Mouse (Mus musculus): ENCODE results near the gene Crybg2. TPM values are rescaled to one million over a fixed set of nuclear protein-coding genes. Genes with fewer than 3 reads are reported as not detected.
A peak's percentile ranks its signal among the peaks of the same experiment; 100 is the strongest.

Crybg2 gene
- total and polyA plus RNA-seq, 3 experiments: 0.46 to 0.60 TPM; not detected in 1

DNA sequence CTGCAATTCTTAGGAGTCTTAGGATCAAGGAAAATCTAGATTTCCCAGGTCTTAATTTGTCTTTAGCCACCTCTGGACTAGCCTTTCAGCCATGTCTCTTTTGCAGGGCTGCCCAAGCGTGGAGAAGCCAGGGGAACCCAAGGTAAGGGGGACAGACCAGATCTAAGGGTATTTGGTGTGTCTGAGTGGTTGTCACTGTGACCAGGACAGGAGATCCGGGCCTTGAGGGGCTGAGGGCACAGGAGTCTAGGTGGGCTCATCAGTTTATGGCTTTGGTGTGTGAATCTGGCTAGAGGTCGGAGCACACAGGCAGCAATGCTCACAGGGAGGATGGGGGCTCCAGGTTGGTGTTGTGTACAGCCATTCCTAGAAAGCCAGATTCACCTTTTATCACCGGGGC lies 20.1 kb downstream of the Crybg2 start:
- Histone ChIP-seq H3K9me3 (replicated peaks) (no peaks in the 10 kb centered on the region; the same call in 1 of the 2 replicates), H3K27me3 (ENCODE audit: insufficient read depth, low read length) (peaks cover 34% of the 10 kb centered on the region), H3K4me1 (ENCODE audit: insufficient read depth, low read depth, low read length) (peaks cover 25% of the 10 kb centered on the region), H3K4me3 (ENCODE audit: low read depth, low read length) (no peak overlapping the region), H3K36me3 (replicated peaks) (no peaks in the 10 kb centered on the region)
- DNase-seq (ENCODE audit: low spot score) (no peak), ATAC-seq (ENCODE audit: extremely low read depth, insufficient number of reproducible peaks, low FRiP score, poor library complexity, severe bottlenecking) (no peak)
- TF ChIP-seq GATA1 (IDR thresholded peaks at IDR 0.05; ENCODE audit: borderline replicate concordance, low read length): no peak
- TF ChIP-seq CTCF (IDR thresholded peaks at IDR 0.05; ENCODE audit: low read depth, low read length): no peak
- no peak for TF ChIP-seq POLR2AphosphoS5 (IDR thresholded peaks at IDR 0.05; ENCODE audit: insufficient replicate concordance, low read depth, low read length)
- no peak for TF ChIP-seq GATA2 (IDR thresholded peaks at IDR 0.05; ENCODE audit: borderline replicate concordance, low read depth, low read length)
- TF ChIP-seq TAL1 (conservative IDR thresholded peaks at IDR 0.05; ENCODE audit: low read depth, low read length): no peak

DNA sequence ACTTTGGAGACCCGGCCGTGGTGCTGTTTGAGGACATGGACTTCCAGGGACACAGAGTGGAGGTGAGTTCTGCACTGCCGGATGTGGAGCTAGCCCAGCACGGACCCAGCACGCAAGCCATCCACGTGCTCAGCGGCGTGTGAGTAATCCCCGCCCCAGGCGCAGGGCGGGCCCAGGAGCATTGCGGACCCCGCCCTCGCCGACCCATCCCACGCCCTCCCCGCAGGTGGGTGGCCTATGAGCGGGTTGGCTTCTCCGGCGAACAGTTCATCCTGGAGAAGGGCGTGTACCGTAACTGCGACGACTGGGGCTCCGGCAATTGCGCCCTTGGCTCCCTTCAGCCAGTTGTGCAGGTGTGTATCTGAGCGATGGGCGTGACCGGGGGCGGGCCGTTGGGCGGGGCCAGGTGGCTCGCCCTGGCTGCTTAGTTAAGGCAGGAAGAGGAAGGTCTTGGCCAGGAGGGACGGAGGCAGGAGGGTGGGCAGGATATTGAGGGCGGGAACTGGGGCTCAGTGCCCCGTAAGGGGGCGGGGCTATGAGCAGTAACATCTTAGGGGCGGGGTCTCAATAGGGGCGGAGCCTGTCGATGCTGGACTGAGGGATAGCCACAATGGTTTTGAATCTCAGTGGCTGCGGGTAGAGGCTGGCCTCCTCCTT lies 21.2 kb downstream of the Crybg2 start:
- peaks cover 25% of the 10 kb centered on the region for H3K4me1 ChIP-seq (ENCODE audit: insufficient read depth, low read depth, low read length)
- ATAC-seq (ENCODE audit: extremely low read depth, insufficient number of reproducible peaks, low FRiP score, poor library complexity, severe bottlenecking): peak; percentile 40
- peak overlapping the region; percentile 71 for H3K4me3 ChIP-seq (ENCODE audit: low read depth, low read length)
- H3K27me3 ChIP-seq (ENCODE audit: insufficient read depth, low read length): peaks cover 34% of the 10 kb centered on the region
- TF ChIP-seq POLR2AphosphoS5 (IDR thresholded peaks at IDR 0.05; ENCODE audit: insufficient replicate concordance, low read depth, low read length) (no peak), CTCF (IDR thresholded peaks at IDR 0.05; ENCODE audit: low read depth, low read length) (no peak), GATA2 (IDR thresholded peaks at IDR 0.05; ENCODE audit: borderline replicate concordance, low read depth, low read length) (no peak), GATA1 (IDR thresholded peaks at IDR 0.05; ENCODE audit: borderline replicate concordance, low read length) (no peak)
- DNase-seq (ENCODE audit: low spot score): peak; percentile 57
- no peaks in the 10 kb centered on the region for H3K36me3 ChIP-seq (replicated peaks)
- H3K9me3 ChIP-seq (replicated peaks): no peaks in the 10 kb centered on the region; the same call in 1 of the 2 replicates

DNA sequence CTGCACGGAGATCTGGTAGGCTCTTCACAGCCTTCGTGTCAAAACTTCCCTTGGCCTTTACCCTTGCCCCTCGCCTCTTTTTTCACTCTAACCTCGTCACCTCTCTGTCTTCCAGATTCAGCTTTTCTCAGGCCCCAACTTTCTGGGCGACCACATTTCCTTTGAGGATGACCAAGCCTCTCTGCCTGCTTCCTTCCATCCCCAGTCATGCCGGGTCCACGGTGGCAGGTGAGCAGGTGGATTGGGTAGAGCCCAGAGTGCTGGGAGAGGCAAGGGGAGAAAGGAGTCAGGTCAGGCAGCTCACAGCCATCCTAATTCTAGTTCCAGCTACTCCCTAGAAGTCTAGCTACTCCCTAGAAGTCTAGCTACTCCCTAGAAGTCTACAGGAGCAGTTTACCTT lies 21.8 kb downstream of the Crybg2 start:
- no peak for TF ChIP-seq TAL1 (conservative IDR thresholded peaks at IDR 0.05; ENCODE audit: low read depth, low read length)
- no peak for TF ChIP-seq CTCF (IDR thresholded peaks at IDR 0.05; ENCODE audit: low read depth, low read length)
- TF ChIP-seq GATA1 (IDR thresholded peaks at IDR 0.05; ENCODE audit: borderline replicate concordance, low read length): no peak
- no peak for TF ChIP-seq POLR2AphosphoS5 (IDR thresholded peaks at IDR 0.05; ENCODE audit: insufficient replicate concordance, low read depth, low read length)
- no peak for TF ChIP-seq GATA2 (IDR thresholded peaks at IDR 0.05; ENCODE audit: borderline replicate concordance, low read depth, low read length)
- no peaks in the 10 kb centered on the region; the same call in 1 of the 2 replicates for H3K9me3 ChIP-seq (replicated peaks)
- H3K4me3 ChIP-seq (ENCODE audit: low read depth, low read length): peak overlapping the region; percentile 71; the same call in 1 of the 2 replicates
- H3K27me3 ChIP-seq (ENCODE audit: insufficient read depth, low read length): peaks cover 33% of the 10 kb centered on the region
- H3K4me1 ChIP-seq (ENCODE audit: insufficient read depth, low read depth, low read length): peaks cover 29% of the 10 kb centered on the region
- no peaks in the 10 kb centered on the region for H3K36me3 ChIP-seq (replicated peaks)
- DNase-seq (ENCODE audit: low spot score) (no peak), ATAC-seq (ENCODE audit: extremely low read depth, insufficient number of reproducible peaks, low FRiP score, poor library complexity, severe bottlenecking) (no peak)

DNA sequence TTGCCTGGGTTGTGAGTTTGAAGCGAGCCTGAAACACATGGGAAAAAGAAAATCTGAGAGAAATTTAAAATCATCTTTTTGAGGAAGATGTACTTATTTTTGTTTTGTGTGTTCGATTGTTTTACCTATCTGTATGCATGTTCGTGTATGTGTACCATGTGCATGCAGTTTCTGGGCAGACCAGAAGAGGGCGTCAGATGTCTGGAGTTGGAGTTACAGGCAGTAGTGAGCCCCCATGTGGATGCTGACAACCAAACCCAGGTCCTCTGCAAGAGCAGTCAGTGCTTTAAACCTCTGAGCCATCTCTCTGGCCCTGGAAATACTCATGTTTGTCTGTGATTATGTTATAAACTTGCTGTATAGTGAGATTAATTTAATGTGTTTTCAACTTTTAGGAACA lies 24.4 kb downstream of the Crybg2 start:
- H3K4me3 ChIP-seq (ENCODE audit: low read depth, low read length): no peak overlapping the region
- no peak for DNase-seq (ENCODE audit: low spot score)

DNA sequence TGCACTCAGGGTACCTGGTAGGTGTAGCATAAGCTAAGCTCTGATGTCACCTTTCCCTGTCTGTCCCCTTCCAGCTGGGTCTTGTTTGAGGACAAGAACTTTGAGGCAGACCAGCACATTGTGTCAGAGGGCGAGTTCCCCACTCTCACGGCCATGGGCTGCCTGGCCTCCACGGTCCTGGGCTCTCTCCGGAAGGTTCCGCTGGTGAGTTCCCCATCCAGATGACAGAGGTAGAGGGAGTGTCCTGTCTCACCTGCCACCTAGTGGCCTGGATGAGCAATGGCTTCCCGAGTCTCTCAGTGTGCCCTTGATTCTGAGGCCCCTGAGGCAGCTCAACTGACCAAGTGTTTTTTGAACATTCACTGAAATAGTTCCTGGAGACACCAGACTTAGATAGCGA lies 26.8 kb downstream of the Crybg2 start:
- TF ChIP-seq GATA1 (IDR thresholded peaks at IDR 0.05; ENCODE audit: borderline replicate concordance, low read length): no peak
- TF ChIP-seq CTCF (IDR thresholded peaks at IDR 0.05; ENCODE audit: low read depth, low read length): peak; percentile 66
- TF ChIP-seq GATA2 (IDR thresholded peaks at IDR 0.05; ENCODE audit: borderline replicate concordance, low read depth, low read length): no peak
- ATAC-seq (ENCODE audit: extremely low read depth, insufficient number of reproducible peaks, low FRiP score, poor library complexity, severe bottlenecking): no peak
- no peaks in the 10 kb centered on the region; the same call in 1 of the 2 replicates for H3K9me3 ChIP-seq (replicated peaks)
- peak; percentile 63 for DNase-seq (ENCODE audit: low spot score)
- no peaks in the 10 kb centered on the region for H3K36me3 ChIP-seq (replicated peaks)
- peaks cover 22% of the 10 kb centered on the region for H3K27me3 ChIP-seq (ENCODE audit: insufficient read depth, low read length)
- peak overlapping the region; percentile 18; the same call in 1 of the 2 replicates for H3K4me3 ChIP-seq (ENCODE audit: low read depth, low read length)
- H3K4me1 ChIP-seq (ENCODE audit: insufficient read depth, low read depth, low read length): peaks cover 34% of the 10 kb centered on the region

More for the DNA sequence above, 24.4 kb downstream of the Crybg2 start:
- H3K36me3 ChIP-seq (replicated peaks): no peaks in the 10 kb centered on the region
- no peak for ATAC-seq (ENCODE audit: extremely low read depth, insufficient number of reproducible peaks, low FRiP score, poor library complexity, severe bottlenecking)
- peaks cover 47% of the 10 kb centered on the region for H3K4me1 ChIP-seq (ENCODE audit: insufficient read depth, low read depth, low read length)
- TF ChIP-seq TAL1 (conservative IDR thresholded peaks at IDR 0.05; ENCODE audit: low read depth, low read length): no peak
- 0 out of 2 replicates have a peak, but pooled peaks have one; percentile 20 for TF ChIP-seq CTCF (IDR thresholded peaks at IDR 0.05; ENCODE audit: low read depth, low read length)
- TF ChIP-seq GATA2 (IDR thresholded peaks at IDR 0.05; ENCODE audit: borderline replicate concordance, low read depth, low read length): no peak
- TF ChIP-seq POLR2AphosphoS5 (IDR thresholded peaks at IDR 0.05; ENCODE audit: insufficient replicate concordance, low read depth, low read length): no peak
- no peak for TF ChIP-seq GATA1 (IDR thresholded peaks at IDR 0.05; ENCODE audit: borderline replicate concordance, low read length)
- H3K27me3 ChIP-seq (ENCODE audit: insufficient read depth, low read length): peaks cover 36% of the 10 kb centered on the region
- no peaks in the 10 kb centered on the region; the same call in 1 of the 2 replicates for H3K9me3 ChIP-seq (replicated peaks)

DNA sequence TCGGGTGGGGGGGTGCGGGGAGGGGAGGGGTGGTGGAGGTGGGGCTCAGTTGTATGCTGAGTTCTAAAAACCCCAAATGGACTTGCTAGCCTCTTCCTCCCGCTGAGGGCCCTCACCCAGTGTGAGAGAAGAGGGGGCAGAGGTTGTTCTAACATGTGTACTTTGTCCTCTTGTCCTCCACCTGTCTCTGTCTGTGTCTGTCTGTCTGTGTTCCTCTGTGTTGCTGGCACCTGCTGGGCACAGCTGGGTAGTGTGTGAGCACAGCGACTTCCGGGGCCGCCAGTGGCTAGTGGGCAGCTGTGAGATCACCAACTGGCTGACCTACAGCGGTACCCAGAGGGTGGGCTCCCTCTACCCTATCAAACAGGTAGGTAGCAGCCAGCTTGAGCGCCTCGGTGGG lies 28.4 kb downstream of the Crybg2 start:
- TF ChIP-seq POLR2AphosphoS5 (IDR thresholded peaks at IDR 0.05; ENCODE audit: insufficient replicate concordance, low read depth, low read length) (no peak), CTCF (IDR thresholded peaks at IDR 0.05; ENCODE audit: low read depth, low read length) (no peak), GATA1 (IDR thresholded peaks at IDR 0.05; ENCODE audit: borderline replicate concordance, low read length) (no peak), GATA2 (IDR thresholded peaks at IDR 0.05; ENCODE audit: borderline replicate concordance, low read depth, low read length) (no peak), TAL1 (conservative IDR thresholded peaks at IDR 0.05; ENCODE audit: low read depth, low read length) (no peak)
- Histone ChIP-seq H3K36me3 (replicated peaks) (no peaks in the 10 kb centered on the region), H3K4me3 (ENCODE audit: low read depth, low read length) (no peak overlapping the region; the same call in 1 of the 2 replicates), H3K27me3 (ENCODE audit: insufficient read depth, low read length) (peaks cover 27% of the 10 kb centered on the region), H3K9me3 (replicated peaks) (no peaks in the 10 kb centered on the region; the same call in 1 of the 2 replicates), H3K4me1 (ENCODE audit: insufficient read depth, low read depth, low read length) (peaks cover 42% of the 10 kb centered on the region)
- no peak for ATAC-seq (ENCODE audit: extremely low read depth, insufficient number of reproducible peaks, low FRiP score, poor library complexity, severe bottlenecking)
- no peak for DNase-seq (ENCODE audit: low spot score)
